Mouse (Mus musculus): Measurements from ENCODE around the gene Fcho2.

The Fcho2 gene

GRCm38 (mm10) chr13:98744679-98745078, 70.6 kb downstream of the Fcho2 start:
- POLR2A ChIA-PET = interaction anchor here in 2 of 4 experiments (0.5 to 1.5 kb wide), 2 partner anchors 13 to 25 kb away, joined by 3 read pairs; no protein-coding TSS in a partner anchor
- CTCF ChIA-PET = interaction anchor here in 1 of 4 experiments (1.1 kb wide), 1 partner anchor 18 kb away, joined by 4 read pairs; no protein-coding TSS in a partner anchor

GRCm38 (mm10) chr13:98743829-98744228, 71.4 kb downstream of the Fcho2 start:
- POLR2A ChIA-PET = no interaction called here
- CTCF ChIA-PET = interaction anchor here in 1 of 4 experiments (1.1 kb wide), 1 partner anchor 17 kb away, joined by 4 read pairs; no protein-coding TSS in a partner anchor

GRCm38 (mm10) chr13:98743214-98743613, 72.0 kb downstream of the Fcho2 start:
- CTCF ChIA-PET = interaction anchor here in 1 of 4 experiments (0.6 kb wide), 1 partner anchor 35 kb away, joined by 4 read pairs; no protein-coding TSS in a partner anchor
- POLR2A ChIA-PET = no interaction called here

- CTCF ChIA-PET = interaction anchor here in 1 of 4 experiments (1.0 kb wide), 1 partner anchor 8 kb away, joined by 4 read pairs; no protein-coding TSS in a partner anchor
- POLR2A ChIA-PET = interaction anchor here in 2 of 4 experiments (0.6 to 3.1 kb wide), 3 partner anchors 10 to 774 kb away, joined by 3 to 12 read pairs (median 3); no protein-coding TSS in a partner anchor
Measured at GRCm38 (mm10) chr13:98738213-98738612, 77.0 kb downstream of the Fcho2 start.

DNA sequence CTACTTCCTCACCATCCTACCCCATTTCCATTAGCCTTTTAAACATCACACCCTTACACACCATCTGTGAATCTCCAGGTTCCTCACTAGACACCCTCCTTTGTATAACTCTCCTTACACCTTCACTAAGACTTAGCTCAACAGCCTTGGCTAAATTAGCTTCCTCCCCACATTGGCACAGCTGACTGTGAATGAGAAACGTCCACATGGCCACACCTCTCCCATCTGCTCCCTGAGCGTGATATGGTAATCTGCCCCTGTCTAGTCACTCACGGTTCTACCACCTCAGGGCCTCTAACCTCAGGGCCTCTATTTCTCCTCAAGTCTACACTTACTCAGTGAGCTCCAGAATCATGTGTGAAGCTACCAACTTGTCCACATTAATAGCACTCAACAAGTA, 82.0 kb downstream of the Fcho2 start:
- ChIA-PET CTCF (no interaction called here), POLR2A (interaction anchor here in 2 of 4 experiments (0.9 to 1.0 kb wide), 2 partner anchors 14 to 15 kb away, joined by 3 read pairs; no protein-coding TSS in a partner anchor)

GRCm38 (mm10) chr13:98729271-98730062, 85.8 kb downstream of the Fcho2 start:
- CTCF ChIA-PET = interaction anchor here (0.6 to 1.8 kb wide), 7 partner anchors 9 to 129 kb away, joined by 3 to 5 read pairs (median 3); no protein-coding TSS in a partner anchor
- POLR2A ChIA-PET = interaction anchor here in 2 of 4 experiments (0.6 to 1.2 kb wide), 2 partner anchors 12 to 232 kb away, joined by 3 to 5 read pairs; no protein-coding TSS in a partner anchor

DNA sequence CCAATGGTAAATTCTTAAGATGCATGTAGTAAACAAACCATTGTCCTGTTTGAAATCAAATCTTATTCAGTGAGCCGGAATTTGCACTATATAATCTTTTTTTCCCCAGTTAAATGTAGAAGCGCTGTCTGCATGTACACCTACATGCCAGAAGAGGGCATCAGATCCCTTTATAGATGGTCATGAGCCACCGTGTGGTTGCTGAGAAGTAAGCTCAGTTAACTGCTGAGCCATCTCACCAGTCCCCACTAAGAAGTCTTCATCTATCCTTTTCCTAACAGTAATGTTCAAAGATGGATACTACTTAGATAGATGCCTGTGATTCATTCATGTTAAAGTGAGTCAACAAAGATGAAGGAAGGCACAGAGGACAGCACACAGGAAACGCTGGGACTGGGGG, 88.8 kb downstream of the Fcho2 start:
- CTCF ChIA-PET = interaction anchor here (0.5 to 1.9 kb wide), 15 partner anchors 9 to 596 kb away, joined by 3 to 16 read pairs (median 4); partner anchors contain the start of gene Fcho2 (in 1 of the 4)
- POLR2A ChIA-PET = interaction anchor here in 1 of 4 experiments (1.3 to 2.0 kb wide), 3 partner anchors 9 to 23 kb away, joined by 3 to 10 read pairs (median 3); no protein-coding TSS in a partner anchor

DNA sequence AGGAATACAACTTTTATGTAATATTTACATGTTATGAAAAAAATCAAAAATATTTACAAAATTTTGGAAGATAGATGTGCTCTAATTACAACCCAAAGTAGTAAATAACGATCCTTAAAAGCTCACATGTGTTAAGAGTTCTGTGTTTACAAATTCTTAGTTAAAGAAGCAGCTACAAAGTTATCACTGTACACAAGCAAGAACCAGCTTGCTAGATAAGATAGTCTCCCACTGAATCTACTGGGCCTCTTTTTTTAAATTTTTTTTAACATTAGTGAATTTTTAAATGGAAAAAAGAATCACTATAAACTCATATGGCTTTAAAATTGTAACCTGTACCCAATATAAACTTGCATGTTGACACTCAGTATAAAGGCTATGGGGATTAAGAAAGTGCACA, 91.8 kb downstream of the Fcho2 start:
- CTCF ChIA-PET = interaction anchor here in 1 of 4 experiments (0.7 kb wide), 1 partner anchor 116 kb away, joined by 3 read pairs; no protein-coding TSS in a partner anchor
- POLR2A ChIA-PET = interaction anchor here in 2 of 4 experiments (0.6 to 2.1 kb wide), 6 partner anchors 11 to 135 kb away, joined by 3 to 9 read pairs (median 4); partner anchors contain the start of gene Fcho2 (in 2 of the 2)

GRCm38 (mm10) chr13:98722296-98722695, 93.0 kb downstream of the Fcho2 start:
- ChIA-PET CTCF (interaction anchor here in 1 of 4 experiments (0.7 to 1.1 kb wide), 2 partner anchors 8 to 391 kb away, joined by 3 to 4 read pairs; no protein-coding TSS in a partner anchor), POLR2A (interaction anchor here in 2 of 4 experiments (1.3 to 1.7 kb wide), 3 partner anchors 24 to 134 kb away, joined by 3 to 6 read pairs (median 4); partner anchors contain the start of gene Fcho2 (in 1 of the 2))

GRCm38 (mm10) chr13:98716176-98716575, 99.1 kb downstream of the Fcho2 start:
- ChIA-PET POLR2A (interaction anchor here in 1 of 4 experiments (2.0 to 3.0 kb wide), 2 partner anchors 10 to 15 kb away, joined by 10 read pairs; no protein-coding TSS in a partner anchor), CTCF (interaction anchor here in 1 of 4 experiments (0.8 to 1.4 kb wide), 2 partner anchors 10 to 601 kb away, joined by 3 to 5 read pairs; no protein-coding TSS in a partner anchor)

DNA sequence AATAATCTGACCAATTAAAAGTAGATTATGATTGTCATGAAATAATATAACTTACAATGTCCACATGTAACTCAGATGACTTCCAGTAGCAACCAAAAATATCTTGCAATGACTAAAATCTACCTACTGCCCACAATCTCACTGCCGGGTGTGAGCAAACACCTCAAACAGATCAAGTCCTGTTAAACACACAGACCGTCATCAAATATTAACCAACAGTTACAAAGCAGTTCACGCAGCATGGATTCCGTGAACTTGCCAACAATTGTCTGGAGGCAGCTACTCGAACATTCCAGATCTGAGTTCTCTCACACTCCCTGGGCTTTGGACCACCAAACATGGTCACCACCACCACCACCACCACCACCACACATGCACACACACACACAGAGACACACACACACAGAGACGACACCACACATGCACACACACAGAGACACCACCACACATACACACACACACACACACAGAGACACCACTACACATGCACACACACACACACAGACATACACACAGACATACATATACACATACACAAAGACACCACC, 99.7 kb downstream of the Fcho2 start:
- POLR2A ChIA-PET = interaction anchor here in 1 of 4 experiments (3.0 kb wide), 1 partner anchor 14 kb away, joined by 10 read pairs; no protein-coding TSS in a partner anchor
- CTCF ChIA-PET = no interaction called here

- CTCF ChIA-PET = no interaction called here
- POLR2A ChIA-PET = no interaction called here
Measured at GRCm38 (mm10) chr13:98710655-98711054, 104.6 kb downstream of the Fcho2 start.

GRCm38 (mm10) chr13:98710236-98710635, 105.0 kb downstream of the Fcho2 start:
- CTCF ChIA-PET = no interaction called here
- POLR2A ChIA-PET = interaction anchor here in 1 of 4 experiments (0.7 kb wide), 1 partner anchor 13 kb away, joined by 3 read pairs; no protein-coding TSS in a partner anchor

DNA sequence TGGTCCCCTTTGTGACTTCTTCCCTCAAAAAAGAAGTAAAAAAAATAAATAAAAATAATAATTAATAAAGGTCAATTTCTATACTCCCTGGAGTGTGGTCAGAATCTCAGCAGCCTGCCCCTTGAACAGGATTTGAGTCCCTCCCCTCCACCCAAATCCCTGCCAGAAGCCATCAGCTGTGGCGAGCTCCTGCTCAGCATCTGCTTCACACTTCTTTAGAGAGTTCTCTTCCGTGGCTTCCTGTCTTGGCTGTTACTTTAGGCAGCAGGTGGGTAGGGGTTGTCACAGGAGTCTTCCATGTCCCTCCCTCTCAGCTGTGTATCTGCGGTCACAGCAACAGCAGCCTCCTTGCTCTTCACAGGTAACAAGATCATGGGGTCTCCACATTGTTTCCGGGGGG, 109.7 kb downstream of the Fcho2 start:
- CTCF ChIA-PET = interaction anchor here in 2 of 4 experiments (0.6 to 0.7 kb wide), 2 partner anchors 10 to 508 kb away, joined by 3 to 9 read pairs; partner anchors contain the start of gene Tmem171 (in 1 of the 2)
- POLR2A ChIA-PET = no interaction called here

- POLR2A ChIA-PET = interaction anchor here in 1 of 4 experiments (0.7 to 2.4 kb wide), 5 partner anchors 8 to 23 kb away, joined by 3 to 9 read pairs (median 3); no protein-coding TSS in a partner anchor
- CTCF ChIA-PET = interaction anchor here in 1 of 4 experiments (0.8 kb wide), 1 partner anchor 14 kb away, joined by 3 read pairs; no protein-coding TSS in a partner anchor
Measured at GRCm38 (mm10) chr13:98703786-98704185, 111.5 kb downstream of the Fcho2 start.

DNA sequence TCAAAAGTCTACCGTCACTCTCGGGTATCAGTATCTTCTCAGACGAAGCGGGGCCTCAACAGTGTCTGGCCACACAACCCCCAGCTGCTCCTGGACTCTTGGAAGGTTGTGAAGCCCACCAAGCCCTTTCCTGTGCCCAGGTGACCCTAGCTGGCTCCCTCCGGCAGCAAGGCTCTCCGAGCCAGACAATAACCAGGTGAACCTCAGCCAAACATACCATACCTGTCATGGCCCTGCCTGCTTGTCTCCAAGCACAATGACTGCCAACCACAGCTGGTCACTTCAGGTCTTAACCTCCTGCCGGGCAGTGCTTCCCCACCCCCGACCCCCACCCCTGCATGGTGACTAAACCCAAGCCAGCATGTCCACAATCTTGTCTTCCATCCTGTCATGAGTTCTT, 112.9 kb downstream of the Fcho2 start:
- ChIA-PET POLR2A (interaction anchor here in 2 of 4 experiments (0.6 to 3.1 kb wide), 7 partner anchors 14 to 630 kb away, joined by 3 to 10 read pairs (median 5); no protein-coding TSS in a partner anchor), CTCF (interaction anchor here in 3 of 4 experiments (0.6 to 0.8 kb wide), 4 partner anchors 24 to 114 kb away, joined by 3 to 12 read pairs (median 4); no protein-coding TSS in a partner anchor)

GRCm38 (mm10) chr13:98701309-98701675, 114.0 kb downstream of the Fcho2 start:
- CTCF ChIA-PET = interaction anchor here in 1 of 4 experiments (0.6 kb wide), 1 partner anchor 1791 kb away, joined by 3 read pairs; the partner anchor contains the start of gene Gtf2h2
- POLR2A ChIA-PET = interaction anchor here in 1 of 4 experiments (1.4 to 3.1 kb wide), 3 partner anchors 15 to 23 kb away, joined by 5 to 10 read pairs (median 9); no protein-coding TSS in a partner anchor

DNA sequence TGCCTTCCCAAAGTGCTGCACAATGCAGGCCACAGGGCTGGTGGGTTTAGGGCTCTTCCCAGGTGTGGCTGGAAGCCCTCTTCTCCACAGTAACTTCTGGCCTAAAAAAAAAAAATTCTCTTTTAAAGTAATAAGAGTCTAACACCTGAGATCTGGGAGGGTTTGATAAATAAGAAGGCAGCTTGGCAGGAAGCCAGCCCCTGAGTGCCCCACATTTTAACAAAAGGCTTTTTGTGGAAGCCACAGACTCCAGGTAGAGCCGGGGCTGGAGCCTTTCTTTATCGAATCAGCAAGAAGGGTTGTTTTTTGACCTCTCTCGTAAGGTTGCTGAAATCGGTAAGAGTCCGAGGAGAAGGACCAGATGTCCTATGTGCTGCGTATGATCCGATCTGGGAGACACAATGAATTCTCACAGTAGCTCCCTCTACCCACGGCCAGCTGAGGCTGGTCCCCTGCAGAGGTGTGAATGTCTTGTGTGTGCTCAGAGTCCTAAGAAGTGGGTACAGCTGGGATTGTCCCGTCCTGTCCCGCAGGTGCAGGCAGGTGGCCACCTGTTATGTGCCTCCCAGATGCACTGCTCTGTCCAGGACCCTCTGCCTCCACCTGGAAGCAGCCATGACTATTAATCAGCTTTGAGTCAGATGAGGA, 114.5 kb downstream of the Fcho2 start:
- ChIA-PET CTCF (interaction anchor here in 1 of 4 experiments (0.7 kb wide), 1 partner anchor 83 kb away, joined by 3 read pairs; no protein-coding TSS in a partner anchor), POLR2A (interaction anchor here in 1 of 4 experiments (1.4 to 3.1 kb wide), 2 partner anchors 15 to 22 kb away, joined by 5 to 10 read pairs; no protein-coding TSS in a partner anchor)
